Comparison of ENCODE assay signal across 24 mouse cellular contexts in the genomic region with DNA sequence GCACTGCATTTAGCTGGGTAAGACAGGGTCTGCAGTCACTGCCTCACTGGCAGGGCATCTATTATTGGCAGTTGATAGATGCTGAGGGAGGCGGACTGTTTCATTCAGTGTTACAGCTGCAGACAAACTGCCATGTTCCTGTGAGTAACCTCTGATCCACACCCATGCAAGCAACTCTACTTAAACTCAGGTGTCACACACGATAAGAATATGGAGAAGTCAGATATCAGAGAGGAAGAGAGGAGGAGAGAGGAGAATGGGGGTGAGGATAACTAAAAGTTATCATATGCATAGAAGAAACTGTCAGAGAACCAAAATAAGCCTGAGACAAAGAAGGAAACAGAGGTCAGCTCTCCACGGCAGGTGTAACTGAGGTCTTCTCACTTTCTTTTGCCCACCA. TPM values are rescaled to one million over a fixed set of nuclear protein-coding genes. Genes with fewer than 3 reads are reported as not detected.
DNase-seq lines count a peak whose midpoint lies in the region; TF ChIP-seq lines count a peak whose summit lies in the region.
"Had no signal": no experiment of that assay in that cellular context is flagged by ENCODE, and none has a peak within 500 bp of the region (broad histone marks: within the 10 kb centered on the region; RNA-seq: fewer than 3 reads in every experiment).

No protein-coding gene starts in this region.

- TF ChIP-seq EP300 in MEL (IDR thresholded peaks at IDR 0.05; ENCODE audit: low read depth in 1 of 2, low read length in 2 of 2) = peak; percentile 72 to 87; a peak in 3 of 4 replicates

- H3K9me3 ChIP-seq in MEL (replicated peaks; ENCODE audit: insufficient read depth, low read length) = no peaks in the 10 kb centered on the region

- H3K4me3 ChIP-seq in MEL (ENCODE audit: control insufficient read depth in 1 of 2, insufficient read depth in 1 of 2, low read depth in 2 of 2, low read length in 2 of 2) = peak overlapping the region in 1 of 2 experiments; percentile 6; a peak in 1 of 4 replicates

- H3K4me1 ChIP-seq in MEL (ENCODE audit: control insufficient read depth in 1 of 2, insufficient read depth in 2 of 2, low read length in 2 of 2) = no peaks in the 10 kb centered on the region; a peak in 2 of 4 replicates

- no peaks in the 10 kb centered on the region for H3K79me2 ChIP-seq in MEL (ENCODE audit: control insufficient read depth, insufficient read depth, low read length, poor library complexity)

- no peak for TF ChIP-seq RAD21 in MEL (IDR thresholded peaks at IDR 0.05; ENCODE audit: low read depth, low read length)

- no peak overlapping the region for H3K9ac ChIP-seq in MEL (ENCODE audit: control insufficient read depth, low read depth, low read length, poor library complexity, severe bottlenecking)

- DNase-seq in MEL (ENCODE audit: low read depth, low spot score) = peak; percentile 54
- no peak for DNase-seq in ovary, adult 18-20 months (ENCODE audit: low spot score)
- DNase-seq: adrenal gland, adult 2 months; adrenal gland, adult 8-10 months; adrenal gland, postnatal 10 days; adrenal gland, postnatal 14 days; adrenal gland, postnatal 25 days; adrenal gland, postnatal 36 days; B cell, adult 2 months; cerebellum, adult 11 months; cerebellum, adult 11-12 months; cerebellum, adult 18-20 months; cerebellum, adult 2 months; cerebellum, adult 8-10 months had no signal

- no peak overlapping the region for H3K27ac ChIP-seq in MEL (ENCODE audit: control insufficient read depth, low read depth, low read length)

- no peak for TF ChIP-seq POLR2A in MEL (IDR thresholded peaks at IDR 0.05; ENCODE audit: control insufficient read depth in 1 of 2, insufficient read depth in 1 of 2, low read depth in 1 of 2, low read length in 2 of 2, poor library complexity in 1 of 2)

- H3K36me3 ChIP-seq in MEL (ENCODE audit: control insufficient read depth in 1 of 2, insufficient read depth in 2 of 2, low read length in 2 of 2) = no peaks in the 10 kb centered on the region
- H3K36me3 ChIP-seq: G1E had no signal

- TF ChIP-seq CTCF in MEL (IDR thresholded peaks at IDR 0.05 in 2 of 3, conservative IDR thresholded peaks at IDR 0.05 in 1 of 3; ENCODE audit: control insufficient read depth in 1 of 3, insufficient read depth in 1 of 3, low read depth in 2 of 3, low read length in 3 of 3, poor library complexity in 1 of 3, severe bottlenecking in 1 of 3) = no peak

- no peaks in the 10 kb centered on the region for H3K27me3 ChIP-seq in MEL (ENCODE audit: control insufficient read depth in 1 of 2, insufficient read depth in 2 of 2, low read length in 2 of 2)
- H3K27me3 ChIP-seq: Patski had no signal

TF ChIP-seq in MEL, 35 proteins besides CTCF, POLR2A, EP300 and RAD21:
- TF ChIP-seq BHLHE40 (IDR thresholded peaks at IDR 0.05; ENCODE audit: borderline replicate concordance, low read depth, low read length) (no peak), ZC3H11A (IDR thresholded peaks at IDR 0.05; ENCODE audit: low read depth, low read length) (no peak), GATA1 (IDR thresholded peaks at IDR 0.05; ENCODE audit: low read depth, low read length) (peak; percentile 55), MYB (IDR thresholded peaks at IDR 0.05; ENCODE audit: low read depth, low read length) (peak; percentile 66), TBP (IDR thresholded peaks at IDR 0.05; ENCODE audit: low read depth, low read length) (no peak), HCFC1 (IDR thresholded peaks at IDR 0.05; ENCODE audit: low read depth, low read length) (no peak), MEF2A (IDR thresholded peaks at IDR 0.05; ENCODE audit: extremely low read depth, insufficient replicate concordance, low read depth, low read length, poor library complexity, severe bottlenecking) (peak; percentile 13; the same call in 1 of the 2 replicates), RCOR1 (IDR thresholded peaks at IDR 0.05; ENCODE audit: low read depth, low read length) (no peak), ETS1 (IDR thresholded peaks at IDR 0.05; ENCODE audit: low read depth, low read length) (peak; percentile 65), TAL1 (IDR thresholded peaks at IDR 0.05; ENCODE audit: low read length) (peak; percentile 34; the same call in 1 of the 2 replicates), POLR2AphosphoS5 (IDR thresholded peaks at IDR 0.05; ENCODE audit: borderline replicate concordance, low read depth, low read length) (no peak), ZMIZ1 (IDR thresholded peaks at IDR 0.05; ENCODE audit: low read depth, low read length) (no peak), TCF12 (IDR thresholded peaks at IDR 0.05; ENCODE audit: low read depth, low read length) (peak; percentile 91)

RNA-seq across cellular contexts. Expression of a gene that starts 37.5 kb away (rescaled TPM):
- not detected in 2 replicates for total RNA-seq in MEL (2012; rRNA removed)
- not detected for polyA plus RNA-seq in MEL (2012; ENCODE audit: insufficient read depth in 1 of 2, insufficient read length in 2 of 2, low read depth in 1 of 2, low replicate concordance in 2 of 2, missing spikeins in 1 of 2)
- total RNA-seq: adrenal gland, adult 18-20 months; adrenal gland, adult 2 months; adrenal gland, adult 8-10 months; adrenal gland, postnatal 10 days; adrenal gland, postnatal 14 days; adrenal gland, postnatal 25 days; adrenal gland, postnatal 36 days; adrenal gland, postnatal 4 days; CH12.LX; ES-E14; G1E had no signal
- polyA plus RNA-seq: activated CD4-positive, CD25-positive, alpha-beta regulatory T cell, adult 4 months; adrenal gland, adult 2 months; brain, embryonic 14.5 days; C2C12; CD4-positive, CD25-positive, alpha-beta regulatory T cell, adult 4 months; cerebellum, adult 2 months; G1E; Patski had no signal

RNA-seq across cellular contexts. Expression of a gene that starts 50.8 kb away (rescaled TPM):
- 3.4 and 4.1 TPM in 2 replicates for total RNA-seq in MEL (2012; rRNA removed)
- 1 to 10 TPM in 1 of 2 experiments, not detected in 1; 8.2 TPM for polyA plus RNA-seq in MEL (2012; ENCODE audit: insufficient read depth in 1 of 2, insufficient read length in 2 of 2, low read depth in 1 of 2, low replicate concordance in 2 of 2, missing spikeins in 1 of 2)
